Mouse (Mus musculus) neural tube, embryonic 12.5 days (tissue): ENCODE measurements around the gene Ncbp1. TPM values are rescaled to one million over a fixed set of nuclear protein-coding genes. Genes with fewer than 3 reads are reported as not detected.

Experiments used
- polyA plus RNA-seq: library from polyadenylated mRNA; unstranded; fragments of >200 nt; fragmentation: Nextera tagmentation; extraction: Ambion mirVana; gene quantifications from 2 replicates; pipeline ENCODE4 v1.2.1, GENCODE M21; 2016

The Ncbp1 gene
- polyA plus RNA-seq, 1 experiment from 2014 or later, result 107 TPM

Other genes starting within 250 kb of the Ncbp1 start
- 0.05 TPM in 1 of 2 replicates, not detected in the other for gene Ccdc180, start 248.3 kb upstream of the Ncbp1 start, polyA plus RNA-seq
- gene Tdrd7, start 173.3 kb upstream of the Ncbp1 start, polyA plus RNA-seq, result 18.6 and 19.6 TPM in 2 replicates
- 4.5 and 5.3 TPM in 2 replicates for gene Tmod1, start 99.7 kb upstream of the Ncbp1 start, polyA plus RNA-seq
- gene Tstd2, start 81 bp downstream of the Ncbp1 start, polyA plus RNA-seq, result 51.0 and 60.9 TPM in 2 replicates
- gene Xpa, start 57.7 kb downstream of the Ncbp1 start, polyA plus RNA-seq, result 28.9 TPM in 2 replicates
- not detected in 2 replicates for gene Foxe1, start 205.0 kb downstream of the Ncbp1 start, polyA plus RNA-seq